Mouse (Mus musculus): ENCODE results near the gene Slc6a1.
"Not testable (repeated sequence)": the region's sequence is repeated elsewhere in the genome, so short reads cannot be mapped to it uniquely, and the experiment has no call there.

Slc6a1 gene

GRCm38 (mm10) chr6:114290184-114290583 is 7.7 kb downstream of the Slc6a1 start:
- no peak for DNase-seq (ENCODE audit: low read depth, low spot score)

- DNase-seq (ENCODE audit: low read depth, low spot score): no peak
Observed at GRCm38 (mm10) chr6:114290929-114291328, 8.5 kb downstream of the Slc6a1 start.

GRCm38 (mm10) chr6:114291396-114291795 is 9.0 kb downstream of the Slc6a1 start:
- no peak for DNase-seq (ENCODE audit: low read depth, low spot score)

- DNase-seq (ENCODE audit: low read depth, low spot score): no peak
Observed at GRCm38 (mm10) chr6:114293511-114293910, 11.1 kb downstream of the Slc6a1 start.

- no peak for DNase-seq (ENCODE audit: low read depth, low spot score)
Observed at GRCm38 (mm10) chr6:114295086-114295485, 12.7 kb downstream of the Slc6a1 start.

DNA sequence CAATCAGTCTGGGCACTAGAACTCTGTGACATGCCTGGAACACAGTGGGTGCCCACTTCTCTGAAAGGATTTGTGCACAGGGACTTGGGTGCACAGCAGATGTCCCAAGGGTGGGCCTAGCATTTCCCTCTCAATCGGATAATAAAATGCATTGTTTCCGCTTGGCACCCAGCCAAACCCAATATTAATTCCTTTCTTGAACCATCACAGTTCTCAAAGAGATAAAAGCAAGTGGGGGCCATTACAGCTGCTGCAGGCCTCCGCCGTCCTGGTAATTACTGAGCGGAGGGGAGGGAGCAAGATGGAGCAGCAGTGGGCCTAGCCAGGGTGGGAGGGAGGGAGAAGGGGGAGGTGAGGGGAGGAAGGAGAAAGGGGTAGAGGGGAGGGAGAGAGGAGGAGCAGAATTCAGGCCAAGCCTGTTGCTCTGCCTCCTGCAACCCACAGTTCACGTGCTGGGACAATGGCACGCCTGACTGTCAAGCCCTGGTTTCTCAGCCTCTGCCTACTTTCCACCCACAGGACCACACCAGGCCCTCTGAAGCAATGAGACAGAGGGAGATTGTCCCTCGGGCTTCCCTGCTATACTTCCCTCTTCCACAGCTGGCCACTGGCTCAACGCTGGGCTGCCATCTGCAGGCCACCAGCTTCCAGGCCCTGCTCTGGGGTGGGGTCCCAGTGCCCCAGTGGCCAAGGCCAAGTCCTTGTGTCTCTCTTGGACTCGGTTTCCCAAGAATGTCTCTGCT is 15.0 kb downstream of the Slc6a1 start:
- DNase-seq (ENCODE audit: low read depth, low spot score): peak; percentile 49

GRCm38 (mm10) chr6:114299699-114300098 is 17.3 kb downstream of the Slc6a1 start:
- no peak for DNase-seq (ENCODE audit: low read depth, low spot score)

DNA sequence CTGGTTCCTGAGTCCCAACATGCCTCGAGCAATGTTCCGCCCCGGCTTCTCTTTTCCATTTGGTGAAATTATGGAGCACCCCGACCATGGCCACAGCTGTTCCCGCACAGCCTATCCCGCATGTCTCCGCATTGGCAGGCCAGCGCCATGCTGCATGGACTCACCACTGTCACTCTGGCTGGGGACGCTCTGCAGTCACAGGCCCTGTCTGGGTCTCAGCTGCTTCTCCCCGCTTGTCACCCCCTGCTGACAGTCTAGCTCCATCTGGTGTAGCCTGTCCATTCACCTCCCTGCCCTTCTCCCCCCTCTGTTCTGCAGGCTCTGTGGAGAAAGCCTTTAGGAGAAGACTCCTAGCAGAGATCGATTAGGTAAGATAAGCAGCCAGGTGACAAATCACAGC is 18.3 kb downstream of the Slc6a1 start:
- DNase-seq (ENCODE audit: low read depth, low spot score): no peak

- DNase-seq (ENCODE audit: low read depth, low spot score): no peak
Observed at GRCm38 (mm10) chr6:114304668-114305067, 22.2 kb downstream of the Slc6a1 start.

DNA sequence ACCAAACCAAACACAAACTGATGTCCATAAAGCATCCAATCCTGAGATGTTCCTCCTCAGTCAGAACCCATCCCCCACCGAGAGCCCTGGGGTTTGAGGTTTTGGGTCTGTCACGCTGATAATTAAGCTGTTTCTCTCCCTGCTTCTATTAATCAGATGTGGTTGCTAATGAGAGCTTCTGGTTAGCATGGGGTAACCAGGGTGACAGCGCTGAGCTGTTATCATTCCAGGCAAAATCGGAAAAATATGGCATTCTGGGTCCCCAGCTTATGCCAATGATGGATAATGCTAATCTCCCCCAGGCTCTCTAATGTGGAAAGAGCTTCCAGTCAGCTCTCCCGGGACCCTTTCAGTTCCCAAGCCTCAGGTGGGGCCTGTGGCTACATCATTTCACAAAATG is 38.1 kb downstream of the Slc6a1 start:
- no peak for DNase-seq (ENCODE audit: low read depth, low spot score)

DNA sequence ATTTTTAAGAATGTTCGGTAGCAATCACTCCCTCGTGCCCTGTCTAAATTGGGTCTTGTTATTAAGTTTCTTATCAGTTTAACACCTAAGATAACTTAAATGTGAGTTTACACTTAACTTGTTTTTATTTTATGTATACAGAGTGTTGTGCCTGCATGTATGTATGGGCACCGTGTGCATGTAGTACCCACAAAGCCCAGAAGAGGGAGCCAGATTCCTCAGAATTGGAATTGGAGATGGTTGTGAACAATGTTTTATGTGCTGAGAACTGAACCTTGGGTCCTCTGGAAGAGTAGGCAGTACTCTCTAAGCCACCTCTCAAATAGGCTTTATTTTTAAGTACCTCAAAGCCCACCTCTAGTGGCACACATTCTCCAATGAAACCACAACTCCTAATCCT is 38.7 kb downstream of the Slc6a1 start:
- no peak for DNase-seq (ENCODE audit: low read depth, low spot score)

GRCm38 (mm10) chr6:114322914-114323313 is 40.5 kb downstream of the Slc6a1 start:
- no peak for DNase-seq (ENCODE audit: low read depth, low spot score)

- DNase-seq (ENCODE audit: low read depth, low spot score): no peak
Observed at GRCm38 (mm10) chr6:114324808-114325207, 42.4 kb downstream of the Slc6a1 start.

GRCm38 (mm10) chr6:114329597-114330470 is 47.4 kb downstream of the Slc6a1 start:
- no peak for DNase-seq (ENCODE audit: low read depth, low spot score)

GRCm38 (mm10) chr6:114331926-114332325 is 49.5 kb downstream of the Slc6a1 start:
- DNase-seq (ENCODE audit: low read depth, low spot score): no peak

- no peak for DNase-seq (ENCODE audit: low read depth, low spot score)
Observed at GRCm38 (mm10) chr6:114336128-114336943, 53.9 kb downstream of the Slc6a1 start.

DNA sequence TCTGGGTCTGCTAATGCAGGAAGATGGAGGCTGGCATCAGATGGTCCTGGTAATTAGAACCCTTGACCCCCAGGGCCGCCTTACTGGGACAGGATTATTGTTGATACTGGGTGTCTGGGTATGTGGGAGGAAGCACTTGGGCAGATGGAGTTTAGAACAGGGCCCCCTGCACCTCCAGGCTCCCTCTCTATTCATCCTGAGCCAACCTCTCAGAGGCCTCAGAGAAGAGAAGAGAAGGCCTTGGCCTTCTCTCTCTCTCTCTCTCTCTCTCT is 54.4 kb downstream of the Slc6a1 start:
- DNase-seq (ENCODE audit: low read depth, low spot score): no peak

DNA sequence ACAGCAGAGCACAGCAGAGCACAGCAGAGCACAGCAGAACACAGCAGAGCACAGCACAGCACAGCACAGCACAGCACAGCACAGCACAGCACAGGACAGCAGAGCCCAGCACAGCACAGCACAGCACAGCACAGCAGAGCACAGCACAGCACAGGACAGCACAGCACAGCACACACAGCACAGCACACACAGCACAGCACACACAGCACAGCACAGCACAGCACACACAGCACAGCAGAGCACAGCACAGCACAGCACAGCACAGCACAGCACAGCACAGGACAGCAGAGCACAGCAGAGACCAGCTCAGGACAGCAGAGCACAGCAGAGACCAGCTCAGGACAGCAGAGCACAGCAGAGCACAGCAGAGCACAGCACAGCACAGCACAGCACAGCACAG is 58.9 kb downstream of the Slc6a1 start:
- not testable (repeated sequence) for DNase-seq (ENCODE audit: low read depth, low spot score)

DNA sequence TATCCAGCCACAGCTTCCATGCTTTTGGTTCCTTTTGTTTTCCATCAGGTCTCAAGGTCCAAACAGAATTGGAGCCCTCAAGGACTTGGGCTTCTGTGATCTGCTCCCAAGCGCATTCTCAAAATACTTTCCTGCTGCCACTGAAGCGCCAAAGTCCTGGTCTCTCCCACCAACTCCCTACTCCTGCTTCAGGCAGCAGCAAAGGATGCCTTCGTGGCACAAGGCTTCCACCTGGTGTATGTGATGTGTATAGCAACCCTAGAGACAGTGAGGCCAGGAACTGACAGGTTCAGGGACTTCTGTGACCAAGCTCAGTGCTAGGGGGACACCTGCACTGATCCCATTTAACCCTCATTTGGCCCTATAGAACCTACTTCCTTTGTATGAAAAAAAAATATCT is 61.3 kb downstream of the Slc6a1 start:
- DNase-seq (ENCODE audit: low read depth, low spot score): peak; percentile 48

GRCm38 (mm10) chr6:114345156-114345555 is 62.7 kb downstream of the Slc6a1 start:
- DNase-seq (ENCODE audit: low read depth, low spot score): peak; percentile 46

DNA sequence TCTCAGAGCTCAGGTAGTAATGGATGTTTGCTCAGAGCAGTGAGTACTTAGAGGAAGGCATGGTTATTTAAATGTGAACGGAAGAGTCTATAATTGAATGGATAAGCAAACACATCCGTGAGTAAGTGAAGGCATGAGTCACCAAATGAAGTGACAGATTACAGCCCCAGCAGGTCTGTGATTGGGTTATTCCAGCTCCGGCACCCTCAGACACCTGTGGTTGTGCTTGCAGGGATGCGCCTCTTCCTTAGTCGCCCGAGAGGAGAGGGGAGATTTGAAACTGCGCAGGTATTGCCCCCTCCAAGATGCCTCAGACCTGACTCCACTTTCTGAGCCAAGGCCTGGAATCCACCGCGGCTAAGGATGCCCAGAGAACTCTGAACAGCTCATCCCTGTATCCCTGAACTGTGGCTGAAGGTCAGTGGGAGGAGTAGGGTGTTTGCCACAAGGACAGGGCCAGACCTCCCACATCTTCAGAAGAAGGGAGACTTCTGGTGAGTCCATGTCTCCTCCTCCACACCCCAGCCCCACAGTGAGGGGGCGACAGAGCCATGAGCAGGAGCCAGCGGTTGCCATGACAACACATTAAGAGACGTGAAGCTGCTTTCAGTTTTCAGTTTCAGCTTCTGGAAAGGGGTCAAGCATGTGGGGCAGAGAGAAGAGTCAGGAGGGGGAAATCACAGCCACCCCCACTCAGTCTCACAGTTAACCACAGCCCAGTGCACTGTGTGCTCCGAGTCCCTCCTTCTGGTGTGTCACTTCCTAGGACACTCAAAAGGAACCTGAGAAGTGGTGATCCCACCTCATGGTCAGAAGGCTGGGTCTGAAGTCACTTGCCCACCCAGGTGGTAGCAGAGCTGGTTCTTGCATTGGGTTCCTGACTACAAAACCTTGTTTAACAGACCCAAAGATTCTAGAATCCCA is 65.7 kb downstream of the Slc6a1 start:
- DNase-seq (ENCODE audit: low read depth, low spot score): peak; percentile 14
